Mouse (Mus musculus) layer of hippocampus, adult 11-12 months (tissue): ENCODE data around the gene Rtl10.

Experiments used
- DNase-seq: peaks from one replicate; pipeline ENCODE4 v3.0.0; 2022; ENCODE audit warnings: low spot score

Gene Rtl10

DNA sequence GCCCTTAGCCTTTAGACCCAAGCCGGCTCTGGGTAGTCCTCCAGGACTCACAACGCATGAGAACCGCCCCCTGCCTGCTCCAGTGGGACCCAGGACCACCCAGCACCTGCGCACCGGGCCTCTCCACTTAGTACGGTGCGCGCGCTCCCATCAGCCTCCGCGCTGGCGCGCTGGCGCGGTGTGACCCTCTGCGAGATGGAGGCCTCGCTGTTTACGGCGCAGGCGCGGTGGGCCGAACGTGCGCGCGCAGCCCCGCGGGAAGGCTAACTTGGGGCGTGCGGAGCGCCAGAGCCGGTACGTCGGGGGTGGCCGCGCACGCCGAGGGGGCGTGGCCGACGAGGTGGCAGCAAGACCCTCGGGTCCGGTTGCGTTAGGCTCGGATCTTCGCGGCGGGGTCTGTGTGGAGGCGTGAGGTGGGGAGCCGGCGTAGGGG lies at the start of gene Rtl10, which contains the start of gene Gnb1l:
Rtl10 (plus strand) TSS at position 344 of the 433 bp plus-strand sequence.
Gnb1l (plus strand) TSS at position 156 of the 433 bp plus-strand sequence.
- DNase-seq = peak; percentile 93

DNA sequence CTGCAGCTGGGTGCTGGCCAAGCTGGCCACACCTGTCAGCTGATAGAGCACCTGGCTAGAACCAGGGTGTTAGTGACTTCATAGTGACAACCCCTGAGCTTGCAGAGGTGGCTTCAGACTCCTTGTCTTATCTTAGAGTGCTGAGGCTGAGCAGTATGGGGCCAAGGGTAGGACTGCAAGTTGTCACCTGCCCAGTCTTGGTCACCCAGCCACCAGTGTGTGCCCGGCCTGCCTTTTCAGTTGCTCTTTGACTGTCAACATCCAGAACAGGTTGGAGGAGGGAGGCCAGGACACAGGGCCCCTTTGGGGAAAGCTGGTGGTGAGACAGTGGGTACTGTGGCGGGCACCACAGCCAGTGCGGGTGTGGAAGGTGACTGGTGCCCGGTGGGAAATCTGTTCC lies 49.7 kb upstream of the Rtl10 start:
- DNase-seq = no peak

DNA sequence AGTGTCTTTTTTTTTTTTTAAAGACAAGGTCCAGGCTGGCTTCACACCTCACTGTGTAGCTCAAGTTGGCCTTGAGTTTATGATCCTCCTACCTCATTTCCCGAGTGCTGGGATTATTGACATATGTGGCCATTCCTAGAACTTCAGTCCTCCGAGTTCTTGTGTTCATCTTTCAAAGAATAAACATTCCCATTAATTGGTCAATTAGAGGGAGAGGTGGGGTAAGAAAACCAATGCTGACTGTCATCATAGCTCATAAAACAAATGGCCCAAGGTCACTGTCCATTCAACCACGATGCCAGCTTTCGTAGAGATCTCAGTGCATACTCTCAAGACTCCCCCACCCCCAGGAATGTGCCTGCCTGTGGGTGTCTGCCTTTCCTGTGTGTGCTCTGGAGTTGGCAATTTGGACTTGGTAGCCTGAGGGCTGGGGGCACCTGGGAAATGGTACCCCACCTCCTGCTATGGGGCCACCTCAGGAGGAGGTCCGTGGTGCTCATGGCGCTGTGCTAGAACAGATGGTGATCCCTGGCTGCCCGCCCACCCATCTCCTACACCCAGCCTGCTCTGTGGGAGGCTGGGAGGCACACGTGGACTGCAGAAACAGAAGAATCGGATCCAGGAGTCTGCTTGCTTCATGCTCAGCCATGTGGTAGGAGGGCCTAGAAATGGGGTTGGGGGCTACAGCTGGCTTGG lies 47.1 kb upstream of the Rtl10 start:
- peak; percentile 78 for DNase-seq

DNA sequence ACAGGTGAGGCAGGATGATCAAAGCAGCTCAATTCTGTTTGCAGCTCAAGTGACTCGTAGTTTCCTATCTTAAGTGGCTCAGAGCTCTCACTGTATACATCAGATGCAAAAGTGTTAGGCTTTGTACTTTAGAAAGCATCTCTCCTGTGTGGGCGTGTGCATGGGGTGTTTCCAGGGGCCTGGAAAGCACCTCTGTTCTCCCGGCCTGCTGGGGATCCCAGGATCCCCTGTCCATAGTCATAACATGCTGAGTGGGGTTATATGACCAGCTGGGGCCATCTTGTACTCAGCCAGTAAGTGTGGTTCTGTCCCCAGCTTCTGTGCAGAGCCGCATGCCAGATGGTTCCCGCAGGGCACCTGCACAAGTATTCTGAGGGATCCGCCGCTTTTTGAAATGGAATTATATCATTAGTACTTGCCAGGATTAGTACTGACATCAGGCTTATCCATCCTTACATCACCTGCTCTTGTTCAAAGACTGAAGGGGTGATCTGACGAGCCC lies 46.3 kb upstream of the Rtl10 start:
- DNase-seq = peak; percentile 49

DNA sequence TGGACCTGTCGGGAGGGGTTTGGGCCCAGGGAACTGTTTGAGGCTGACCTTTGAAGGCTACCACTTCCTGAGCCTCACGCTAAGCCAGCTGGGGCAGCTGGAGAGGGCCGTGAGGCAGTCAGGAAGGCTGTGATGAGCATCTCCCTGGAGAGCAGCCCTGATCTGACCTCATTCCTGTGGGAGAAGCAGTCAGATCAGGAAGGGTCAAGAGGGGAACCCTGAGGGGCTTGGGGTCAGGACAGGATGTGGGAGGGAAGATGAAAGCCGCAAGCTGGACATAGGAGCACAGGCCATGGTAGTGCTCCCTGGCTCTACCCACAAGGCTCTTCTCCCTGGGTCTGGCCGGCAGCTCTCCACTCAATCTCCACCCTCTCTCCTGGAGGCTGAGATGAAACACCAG lies 44.9 kb upstream of the Rtl10 start:
- DNase-seq = no peak

DNA sequence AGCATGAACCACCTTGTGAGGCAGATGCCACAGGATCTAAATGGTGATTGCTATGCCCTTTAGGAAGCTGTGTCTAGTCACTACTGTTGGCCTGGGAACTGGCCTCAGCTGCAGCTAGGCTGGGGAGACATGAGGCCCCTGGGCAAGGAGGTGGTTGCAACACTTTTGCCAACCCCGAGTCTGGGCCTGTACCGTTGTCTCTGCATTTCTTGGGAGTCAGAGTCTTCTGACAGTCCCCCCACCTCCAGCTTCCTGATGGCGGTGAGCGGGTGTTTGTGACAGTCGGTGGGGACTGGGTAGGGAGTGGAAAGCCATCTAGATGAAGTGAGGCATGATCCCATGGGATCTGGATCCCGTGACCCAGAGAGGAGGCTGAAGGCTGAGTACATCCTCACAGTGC lies 43.3 kb upstream of the Rtl10 start:
- no peak for DNase-seq

DNA sequence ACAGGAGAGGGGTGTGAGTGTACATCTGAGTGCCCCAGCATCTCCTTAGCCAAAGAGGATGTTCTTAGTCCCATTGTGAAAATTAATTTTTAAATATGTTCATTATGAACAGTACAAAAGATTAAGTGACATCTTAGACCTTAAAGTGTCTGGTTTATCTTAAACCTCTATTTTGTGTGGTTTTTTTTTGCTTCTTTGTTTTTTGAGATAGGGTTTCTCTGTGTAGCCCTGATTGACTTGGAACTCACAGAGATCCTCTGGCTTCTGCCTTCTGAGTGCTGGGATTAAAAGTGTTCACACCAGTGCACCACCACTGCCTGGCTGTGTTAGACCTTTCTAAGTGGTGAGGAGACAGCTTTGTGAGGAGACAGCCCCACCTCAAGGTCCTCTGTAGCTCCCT lies 40.0 kb upstream of the Rtl10 start:
- DNase-seq = no peak

DNA sequence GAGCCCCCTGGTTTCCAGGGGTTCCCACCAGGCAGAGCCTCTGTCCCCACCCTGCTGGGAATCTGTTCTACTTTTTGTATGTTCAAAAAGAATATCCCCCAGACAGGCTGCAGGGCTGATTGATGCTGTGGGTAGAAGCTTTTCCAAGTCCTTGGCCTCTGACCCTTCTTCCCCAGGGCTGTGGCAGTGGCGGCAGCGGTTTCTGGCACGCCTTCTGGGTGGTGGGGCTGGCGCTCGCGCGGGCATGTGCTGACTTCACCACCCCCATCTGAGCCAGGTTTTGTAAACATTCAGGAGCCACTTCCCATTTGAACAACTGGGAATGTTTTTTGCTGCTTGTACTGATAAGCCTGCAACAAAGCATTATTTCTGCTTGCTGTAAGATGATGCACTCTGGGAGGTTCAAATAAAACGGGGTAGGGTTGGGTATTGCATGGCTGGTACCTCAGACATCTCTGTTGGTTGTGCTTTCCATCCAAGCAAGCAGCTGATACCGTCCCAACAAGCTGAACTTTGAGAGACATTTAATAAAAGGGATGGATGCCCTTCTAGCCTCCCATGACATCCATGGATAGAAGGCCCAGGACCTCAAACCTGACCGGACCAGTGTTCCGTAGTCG lies 39.3 kb upstream of the Rtl10 start:
- no peak for DNase-seq

DNA sequence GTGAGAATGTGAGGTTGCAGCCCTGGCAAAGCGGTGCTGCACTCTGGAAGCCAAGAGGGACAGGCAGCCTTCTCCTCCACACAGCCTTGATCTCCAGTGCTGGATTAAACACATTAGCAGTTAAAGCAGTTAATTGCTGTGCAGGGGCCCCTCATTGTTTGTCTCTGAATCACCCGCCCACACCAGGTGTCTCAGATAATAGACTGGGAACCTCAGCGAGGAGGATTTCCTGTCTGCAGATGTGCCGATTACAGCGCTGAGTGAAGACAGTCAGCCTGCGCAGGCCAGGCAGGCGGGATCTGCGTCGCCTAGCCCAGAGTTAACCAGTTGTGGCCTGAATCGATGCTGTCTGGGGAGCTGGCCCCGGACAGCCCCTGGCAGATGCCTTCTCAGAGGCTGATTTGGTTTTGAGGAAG lies 38.7 kb upstream of the Rtl10 start:
- no peak for DNase-seq

DNA sequence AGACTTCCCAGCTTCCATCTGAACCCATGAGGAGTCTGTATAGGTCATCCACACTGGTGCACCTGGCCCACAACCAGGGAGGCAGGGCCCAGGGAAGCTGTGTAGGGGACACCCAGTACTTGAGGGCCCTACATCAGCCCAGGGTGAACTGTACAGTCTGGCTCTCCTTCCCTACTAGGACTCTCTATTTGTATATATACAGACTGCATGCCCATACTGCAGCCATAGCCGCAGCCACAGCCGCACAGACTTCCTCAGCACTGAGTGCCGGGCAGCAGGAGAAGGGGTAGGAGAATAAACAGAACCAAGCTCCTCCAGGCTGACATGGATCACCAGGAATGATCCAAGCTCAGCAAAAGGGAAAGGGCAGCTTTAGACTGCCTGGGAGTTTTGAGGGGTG lies 37.9 kb upstream of the Rtl10 start:
- DNase-seq = no peak

DNA sequence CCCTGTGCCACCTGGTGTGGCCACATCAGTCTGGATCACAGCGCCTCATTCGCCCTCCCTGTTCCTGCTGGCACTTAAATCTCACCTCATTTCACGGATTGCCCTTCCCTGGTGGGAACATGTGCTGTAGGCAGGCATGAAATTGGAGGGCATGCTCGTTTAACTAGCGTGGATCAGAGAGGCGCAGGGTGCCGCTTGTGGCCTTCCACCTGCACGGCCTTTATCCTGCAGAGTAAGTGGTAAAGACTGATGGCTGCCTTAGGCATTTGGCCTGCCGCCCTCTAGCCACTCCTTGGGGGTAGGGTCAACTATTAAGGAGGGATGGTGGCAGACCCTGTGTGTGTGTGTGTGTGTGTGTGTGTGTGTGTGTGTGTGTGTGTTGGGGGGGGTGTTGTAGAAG lies 36.7 kb upstream of the Rtl10 start:
- DNase-seq = no peak

DNA sequence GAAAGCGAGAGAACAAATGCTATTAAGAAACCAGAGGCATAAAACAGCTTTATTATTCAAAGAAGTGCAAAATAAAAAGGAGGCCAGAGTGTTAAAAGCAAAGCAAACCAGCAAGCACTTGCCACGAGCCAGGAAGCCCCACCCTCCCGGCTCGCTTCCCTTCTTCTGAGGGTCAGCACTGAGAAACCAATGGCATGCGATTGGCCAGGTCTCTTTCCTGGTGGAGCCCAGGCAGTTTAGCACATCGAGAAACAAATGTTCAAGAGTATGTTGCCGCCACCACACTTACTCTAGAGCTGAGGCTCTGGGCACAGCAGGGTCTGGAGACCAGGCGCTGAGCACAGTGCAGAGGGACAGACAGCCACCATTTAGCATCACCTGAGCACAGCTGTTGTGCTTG lies 36.1 kb upstream of the Rtl10 start:
- DNase-seq = no peak

DNA sequence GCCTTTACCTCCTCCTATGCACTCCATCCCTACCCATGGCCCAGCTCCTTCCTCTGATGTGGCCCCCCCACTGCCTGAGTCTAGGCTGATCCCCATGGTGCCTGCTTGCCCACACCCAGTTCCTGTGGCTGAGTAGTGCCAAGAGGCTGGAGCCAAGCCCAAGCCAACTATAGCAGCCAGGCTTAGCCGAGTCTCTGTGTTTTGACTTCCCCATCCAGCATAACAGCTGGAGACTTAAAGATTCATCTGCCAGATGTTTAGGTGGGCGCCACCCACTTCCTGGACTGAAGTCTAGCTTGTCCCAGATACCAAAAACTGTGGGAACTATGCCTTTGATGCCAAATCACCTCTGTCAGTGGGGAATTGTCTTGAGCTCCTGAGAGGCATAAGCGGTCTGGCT lies 34.4 kb upstream of the Rtl10 start:
- DNase-seq = no peak

DNA sequence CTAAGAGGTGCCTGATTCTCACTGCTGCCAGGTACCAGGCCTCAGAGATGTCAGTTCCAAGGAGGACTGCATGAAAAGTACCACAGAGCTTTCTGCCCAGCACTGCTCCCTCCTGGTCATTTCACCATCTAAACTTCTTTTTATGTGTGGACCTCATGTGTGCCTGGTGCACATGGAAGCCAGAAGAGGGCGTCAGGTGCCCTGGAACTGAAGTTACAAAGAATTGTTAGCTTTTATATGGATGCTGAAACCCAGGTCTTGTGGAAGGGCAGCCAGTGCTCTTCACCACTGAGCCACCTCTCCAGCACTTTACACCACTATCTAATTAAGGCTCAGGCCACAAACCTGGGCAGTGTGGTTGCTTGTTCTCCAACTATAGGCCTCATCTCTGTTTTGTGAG lies 27.9 kb upstream of the Rtl10 start:
- DNase-seq = no peak

DNA sequence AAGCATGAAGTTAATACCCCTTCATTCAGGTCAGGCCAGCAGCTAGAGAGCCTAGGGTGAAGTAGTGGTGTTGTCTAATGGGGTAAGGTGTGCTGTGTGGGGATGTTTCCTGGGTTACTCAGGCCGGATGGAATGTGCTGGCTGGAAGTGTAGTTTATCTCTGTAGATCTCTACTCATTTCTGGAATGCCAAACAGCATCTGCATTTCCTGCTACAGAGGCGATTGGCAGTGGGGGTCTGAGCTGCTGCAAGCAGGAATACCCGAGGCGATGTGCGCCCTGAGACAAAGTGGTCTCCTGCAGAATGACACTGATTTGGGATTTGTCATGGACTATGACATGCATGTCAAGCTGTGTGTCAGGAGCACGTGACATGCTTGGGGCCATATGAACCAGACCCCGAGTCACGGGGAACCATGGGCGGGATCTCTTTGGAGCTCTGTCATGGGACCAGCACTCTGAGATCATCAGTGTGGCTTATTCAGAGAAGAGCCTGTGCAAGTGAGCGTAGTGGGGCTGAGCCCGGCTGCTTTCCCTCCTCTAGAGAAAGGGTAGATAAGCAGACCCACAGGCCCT lies 27.2 kb upstream of the Rtl10 start:
- no peak for DNase-seq

DNA sequence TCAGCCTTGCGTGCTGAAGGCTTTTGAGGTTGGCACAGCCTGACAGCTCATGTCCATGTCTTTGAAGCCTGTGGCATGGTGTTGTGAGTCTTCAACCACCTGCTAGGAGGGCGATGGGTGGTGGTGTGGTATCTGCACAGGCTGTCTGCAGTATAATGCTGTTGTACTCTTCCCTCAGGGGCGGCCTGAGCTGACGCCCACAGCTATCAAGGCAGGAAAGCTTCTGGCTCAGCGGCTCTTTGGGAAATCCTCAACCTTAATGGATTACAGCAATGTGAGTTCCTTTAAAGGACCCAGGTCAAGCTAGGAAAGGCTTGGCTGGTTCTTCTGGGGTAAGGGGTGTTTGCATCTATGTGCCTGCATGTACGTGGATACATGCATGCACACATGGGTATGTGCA lies 26.7 kb upstream of the Rtl10 start:
- DNase-seq = no peak

DNA sequence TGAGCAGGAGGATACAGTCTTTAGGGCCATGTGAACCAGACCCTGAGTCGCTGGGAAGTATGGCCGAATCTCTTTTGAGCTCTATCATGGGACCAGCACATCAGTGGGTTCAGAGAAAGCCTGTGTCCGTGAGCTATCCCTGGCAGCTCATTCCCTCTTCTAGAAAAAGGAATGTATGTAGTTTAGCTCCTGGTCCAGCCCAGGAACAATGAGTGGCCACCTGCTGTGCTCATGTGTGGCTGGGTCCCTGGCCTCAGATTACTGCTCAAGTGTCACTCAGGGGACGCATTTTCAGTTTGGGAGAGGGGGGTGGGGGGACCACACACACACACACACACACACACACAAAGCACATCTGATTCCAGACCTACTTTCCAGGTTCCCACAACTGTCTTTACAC lies 26.3 kb upstream of the Rtl10 start:
- DNase-seq = no peak

DNA sequence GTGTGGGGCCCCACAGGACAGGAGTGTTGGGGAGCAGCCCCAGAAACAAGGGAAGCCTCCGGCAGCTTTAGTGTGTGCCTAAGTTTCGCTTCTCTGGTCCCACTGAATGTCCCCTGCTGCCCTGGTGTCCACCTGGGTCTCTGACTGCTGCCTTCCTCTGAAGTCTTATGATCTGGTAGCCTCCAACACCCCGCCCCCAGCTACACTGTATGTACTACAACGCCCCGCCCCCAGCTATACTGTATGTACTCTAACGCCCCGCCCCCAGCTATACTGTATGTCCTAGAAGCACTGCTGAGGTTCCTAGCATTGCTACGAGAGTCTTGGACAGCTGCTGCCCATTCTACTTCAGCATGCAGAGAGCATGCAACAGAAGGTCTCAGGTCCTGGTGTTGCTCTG lies 25.7 kb upstream of the Rtl10 start:
- no peak for DNase-seq

DNA sequence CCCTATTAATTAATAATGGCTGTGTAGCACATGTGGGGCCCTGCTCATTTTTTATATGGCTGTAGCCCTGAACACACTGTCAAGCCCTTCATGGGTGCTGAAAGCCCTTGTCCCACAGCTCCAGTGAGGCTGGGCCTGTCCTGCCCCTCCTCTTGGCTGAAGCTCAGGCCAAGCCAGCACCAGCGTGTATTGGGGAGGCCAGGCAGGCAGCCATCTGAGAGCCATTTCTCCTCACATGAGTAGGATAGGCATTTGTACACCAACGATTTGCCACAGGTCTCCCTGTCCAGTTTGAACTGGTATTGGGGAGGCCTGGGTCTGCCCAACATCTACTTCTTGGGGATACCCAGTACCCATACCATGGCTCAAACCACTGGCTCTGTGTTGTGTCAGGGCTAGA lies 24.7 kb upstream of the Rtl10 start:
- no peak for DNase-seq

DNA sequence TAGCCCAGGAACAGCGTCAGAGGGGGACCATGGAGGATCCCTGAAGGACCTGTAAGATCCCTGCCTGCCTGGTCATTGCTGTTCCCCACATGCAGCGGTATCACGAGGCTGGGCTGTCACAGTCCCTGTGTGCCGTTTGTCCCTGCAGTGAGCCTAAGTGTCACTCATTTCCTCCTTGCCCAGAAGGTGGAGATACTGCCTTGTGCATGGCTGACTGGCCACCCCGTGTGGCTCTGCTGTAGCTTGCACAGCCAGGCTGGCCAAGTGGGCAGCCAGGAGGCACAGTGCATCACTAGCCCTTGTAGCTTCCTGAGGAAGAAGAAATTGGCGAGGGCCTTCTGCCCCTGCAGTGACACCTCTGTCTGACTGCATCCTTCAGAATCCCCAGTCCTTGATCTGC lies 20.7 kb upstream of the Rtl10 start:
- no peak for DNase-seq

DNA sequence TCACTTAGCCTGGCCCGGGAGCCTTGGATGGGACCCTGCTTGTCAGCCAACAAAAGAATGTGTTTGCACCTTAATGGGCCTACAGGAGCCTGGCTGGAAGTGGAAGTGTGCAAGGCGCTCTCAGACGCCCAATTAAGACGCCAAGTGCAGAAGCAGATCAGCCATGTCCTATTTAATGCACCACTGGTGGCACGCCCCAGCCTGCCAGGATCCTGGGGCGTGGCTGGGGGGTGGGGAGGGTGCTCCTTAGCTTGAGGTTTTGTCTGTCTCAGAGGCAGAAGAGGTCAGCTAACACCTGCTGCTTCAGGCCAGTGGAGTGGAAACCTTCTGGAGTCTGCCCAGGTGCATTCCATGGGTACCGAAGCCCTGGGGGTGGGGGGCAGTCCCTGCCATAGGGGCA lies 19.0 kb upstream of the Rtl10 start:
- DNase-seq = no peak

DNA sequence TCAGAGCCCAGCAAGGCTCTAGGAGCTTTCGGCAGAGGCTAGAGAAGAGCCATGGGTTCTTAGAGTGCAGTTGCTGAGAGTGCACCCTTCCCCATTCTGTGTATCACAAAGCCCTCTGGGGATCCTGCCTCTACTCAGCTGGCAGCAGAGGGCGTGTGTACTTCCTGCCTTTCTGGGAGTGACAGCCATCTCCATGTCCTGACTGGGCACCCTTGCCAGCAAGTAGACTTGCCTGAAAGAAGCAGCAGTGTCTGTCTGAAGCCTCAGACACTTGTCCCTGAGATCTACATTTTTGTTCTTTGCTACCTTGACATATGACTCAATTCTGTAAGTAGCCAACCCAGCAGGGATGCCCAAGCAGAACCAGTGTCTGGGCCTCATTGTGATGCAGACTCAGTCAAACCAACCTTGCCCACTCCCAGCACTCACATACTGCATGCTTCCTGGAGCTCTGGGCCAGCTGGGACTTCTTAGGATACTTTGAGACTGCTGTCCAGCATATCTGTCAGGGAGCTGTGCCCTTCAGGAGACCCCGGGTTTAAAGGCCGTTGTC lies 17.7 kb upstream of the Rtl10 start:
- DNase-seq = no peak

DNA sequence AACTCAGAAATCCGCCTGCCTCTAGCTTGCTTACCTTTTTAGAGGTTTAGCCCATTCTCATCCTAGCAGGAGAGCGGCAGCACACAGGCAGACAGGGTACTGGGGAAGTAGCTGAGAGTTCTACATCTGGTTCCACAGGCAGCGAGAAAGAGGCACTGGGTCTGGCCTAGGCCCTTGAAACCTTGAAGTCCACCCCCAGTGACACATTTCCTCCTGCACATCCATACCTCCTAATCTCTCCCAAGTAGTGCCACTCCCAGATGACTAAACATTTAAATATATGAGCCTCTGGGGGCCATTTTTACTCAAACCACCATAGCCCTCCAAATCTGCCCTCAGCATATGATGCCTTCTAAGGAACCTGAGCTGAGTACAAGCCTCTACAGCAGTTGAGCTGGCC lies 16.3 kb upstream of the Rtl10 start:
- no peak for DNase-seq
